Mouse (Mus musculus) MEL (cell line): ENCODE results near the gene Trim41. TPM values are rescaled to one million over a fixed set of nuclear protein-coding genes. Genes with fewer than 3 reads are reported as not detected.

Experiments used
- DNase-seq: peaks from one replicate; pipeline ENCODE4 v3.0.0; 2011; ENCODE audit warnings: low read depth, low spot score
- H3K27ac ChIP-seq: 2 replicates; pipeline ENCODE4 v1.5.1; 2012; ENCODE audit warnings: low read depth, mild to moderate bottlenecking, control low read depth, low read length, moderate library complexity; ENCODE audit not compliant: control insufficient read depth
- H3K27me3 ChIP-seq, 2 experiments: fragments of 150-350 bp in 1 of 2; sonication (generic) in 1 of 2; 2 replicates each; pipeline ENCODE4 v1.6.1; 2012; ENCODE audit warnings: low read length in 2 of 2, mild to moderate bottlenecking in 2 of 2, improper control_type of control experiment in 1 of 2, moderate library complexity in 1 of 2; ENCODE audit not compliant: insufficient read depth in 2 of 2, control insufficient read depth in 1 of 2
- H3K36me3 ChIP-seq, 2 experiments: 2 replicates each; pipeline ENCODE4 v1.6.1; 2012 to 2014; ENCODE audit warnings: low read length in 2 of 2, improper control_type of control experiment in 1 of 2, inconsistent platforms in 1 of 2, mild to moderate bottlenecking in 1 of 2; ENCODE audit not compliant: insufficient read depth in 2 of 2, control insufficient read depth in 1 of 2
- H3K4me1 ChIP-seq, 2 experiments: fragments of 150-350 bp in 1 of 2; sonication (generic) in 1 of 2; 2 replicates each; pipeline ENCODE4 v1.6.1; 2012; ENCODE audit warnings: low read length in 2 of 2, improper control_type of control experiment in 1 of 2, mild to moderate bottlenecking in 1 of 2; ENCODE audit not compliant: insufficient read depth in 2 of 2, control insufficient read depth in 1 of 2
- H3K4me3 ChIP-seq, 2 experiments: fragments of 150-350 bp in 1 of 2; sonication (generic) in 1 of 2; 2 replicates each; pipeline ENCODE4 v1.5.1; 2012; ENCODE audit warnings: low read depth in 2 of 2, low read length in 2 of 2, mild to moderate bottlenecking in 2 of 2, moderate library complexity in 2 of 2, control low read depth in 1 of 2, improper control_type of control experiment in 1 of 2; ENCODE audit not compliant: control insufficient read depth in 1 of 2, insufficient read depth in 1 of 2
- H3K79me2 ChIP-seq: 2 replicates; pipeline ENCODE4 v1.6.1; 2012; ENCODE audit warnings: mild to moderate bottlenecking, low read length, moderate library complexity; ENCODE audit not compliant: control insufficient read depth, poor library complexity, insufficient read depth
- H3K9ac ChIP-seq: 2 replicates; pipeline ENCODE4 v1.6.1; 2012; ENCODE audit warnings: low read depth, mild to moderate bottlenecking, control low read depth, low read length, moderate library complexity; ENCODE audit not compliant: control insufficient read depth, poor library complexity, severe bottlenecking
- H3K9me3 ChIP-seq: fragments of 150-350 bp; sonication (generic); replicated peaks from 2 replicates; pipeline ENCODE4 v1.6.1; 2012; ENCODE audit warnings: mild to moderate bottlenecking, low read length, improper control_type of control experiment, moderate library complexity; ENCODE audit not compliant: insufficient read depth
- BHLHE40 ChIP-seq: IDR thresholded peaks from 2 replicates; pipeline ENCODE4 v1.6.1; 2012; ENCODE audit warnings: low read depth, mild to moderate bottlenecking, inconsistent platforms, low read length, improper control_type of control experiment, borderline replicate concordance
- CHD1 ChIP-seq: IDR thresholded peaks from 2 replicates; pipeline ENCODE4 v1.6.1; 2012; ENCODE audit warnings: low read depth, mild to moderate bottlenecking, inconsistent platforms, low read length, improper control_type of control experiment
- CHD2 ChIP-seq: IDR thresholded peaks from 2 replicates; pipeline ENCODE4 v1.6.1; 2011; ENCODE audit warnings: low read length, improper control_type of control experiment
- CTCF ChIP-seq, 3 experiments: IDR thresholded peaks in 2 of 3; conservative IDR thresholded peaks in 1 of 3; 2 replicates each; pipeline ENCODE4 v1.5.1; 2011 to 2012; ENCODE audit warnings: low read length in 3 of 3, low read depth in 2 of 3, mild to moderate bottlenecking in 2 of 3, improper control_type of control experiment in 1 of 3, inconsistent platforms in 1 of 3, mixed read lengths in 1 of 3, moderate library complexity in 1 of 3; ENCODE audit not compliant: control insufficient read depth in 1 of 3, insufficient read depth in 1 of 3, poor library complexity in 1 of 3, severe bottlenecking in 1 of 3
- ELF1 ChIP-seq: IDR thresholded peaks from 2 replicates; pipeline ENCODE4 v1.6.1; 2014; ENCODE audit warnings: low read depth, mild to moderate bottlenecking, inconsistent platforms, low read length, improper control_type of control experiment, moderate library complexity
- EP300 ChIP-seq, 2 experiments: IDR thresholded peaks; 2 replicates each; pipeline ENCODE4 v1.6.1; 2011; ENCODE audit warnings: improper control_type of control experiment in 2 of 2, low read length in 2 of 2, low read depth in 1 of 2, mild to moderate bottlenecking in 1 of 2
- ETS1 ChIP-seq: IDR thresholded peaks from 2 replicates; pipeline ENCODE4 v1.6.1; 2012; ENCODE audit warnings: low read depth, mild to moderate bottlenecking, inconsistent platforms, low read length, improper control_type of control experiment, moderate library complexity
- GABPA ChIP-seq: IDR thresholded peaks from 2 replicates; pipeline ENCODE4 v1.6.1; 2012; ENCODE audit warnings: low read depth, mild to moderate bottlenecking, inconsistent platforms, low read length, improper control_type of control experiment, moderate library complexity
- GATA1 ChIP-seq: IDR thresholded peaks from 2 replicates; pipeline ENCODE4 v1.6.1; 2011; ENCODE audit warnings: low read depth, low read length, improper control_type of control experiment
- HCFC1 ChIP-seq: IDR thresholded peaks from 2 replicates; pipeline ENCODE4 v1.6.1; 2012; ENCODE audit warnings: low read depth, mild to moderate bottlenecking, inconsistent platforms, low read length, improper control_type of control experiment, moderate library complexity
- JUND ChIP-seq: IDR thresholded peaks from 2 replicates; pipeline ENCODE4 v1.6.1; 2011; ENCODE audit warnings: low read depth, mild to moderate bottlenecking, improper control_type of control experiment, low read length
- KAT2A ChIP-seq: conservative IDR thresholded peaks from 2 replicates; pipeline ENCODE4 v1.6.1; 2012; ENCODE audit warnings: low read depth, low read length, improper control_type of control experiment, inconsistent platforms
- MAFK ChIP-seq: IDR thresholded peaks from 2 replicates; pipeline ENCODE4 v1.6.1; 2011; ENCODE audit warnings: low read depth, mild to moderate bottlenecking, low read length, improper control_type of control experiment, borderline replicate concordance
- MAX ChIP-seq: IDR thresholded peaks from 2 replicates; pipeline ENCODE4 v1.6.1; 2011; ENCODE audit warnings: low read length, improper control_type of control experiment
- MAZ ChIP-seq: IDR thresholded peaks from 2 replicates; pipeline ENCODE4 v1.6.1; 2012; ENCODE audit warnings: low read depth, mild to moderate bottlenecking, inconsistent platforms, low read length, improper control_type of control experiment
- MXI1 ChIP-seq: IDR thresholded peaks from 2 replicates; pipeline ENCODE4 v1.6.1; 2011; ENCODE audit warnings: mild to moderate bottlenecking, low read depth, low read length, improper control_type of control experiment
- MYC ChIP-seq: IDR thresholded peaks from 2 replicates; pipeline ENCODE4 v1.6.1; 2011; ENCODE audit warnings: low read depth, mild to moderate bottlenecking, low read length, improper control_type of control experiment, moderate library complexity
- POLR2A ChIP-seq, 2 experiments: IDR thresholded peaks; 2 replicates each; pipeline ENCODE4 v1.6.1; 2011 to 2012; ENCODE audit warnings: low read length in 2 of 2, mild to moderate bottlenecking in 2 of 2, control low read depth in 1 of 2, improper control_type of control experiment in 1 of 2, low read depth in 1 of 2, moderate library complexity in 1 of 2; ENCODE audit not compliant: control insufficient read depth in 1 of 2, insufficient read depth in 1 of 2, poor library complexity in 1 of 2
- POLR2AphosphoS2 ChIP-seq: IDR thresholded peaks from 2 replicates; pipeline ENCODE4 v1.6.1; 2011; ENCODE audit warnings: low read length, improper control_type of control experiment
- POLR2AphosphoS5 ChIP-seq: IDR thresholded peaks from 2 replicates; pipeline ENCODE4 v1.6.1; 2012; ENCODE audit warnings: low read depth, borderline replicate concordance, mild to moderate bottlenecking, inconsistent platforms, low read length, moderate library complexity, mixed read lengths
- RAD21 ChIP-seq: IDR thresholded peaks from 2 replicates; pipeline ENCODE4 v1.6.1; 2011; ENCODE audit warnings: mild to moderate bottlenecking, low read depth, low read length, improper control_type of control experiment
- RCOR1 ChIP-seq: IDR thresholded peaks from 2 replicates; pipeline ENCODE4 v1.6.1; 2012; ENCODE audit warnings: low read depth, mild to moderate bottlenecking, inconsistent platforms, low read length, improper control_type of control experiment
- SIN3A ChIP-seq: IDR thresholded peaks from 2 replicates; pipeline ENCODE4 v1.6.1; 2012; ENCODE audit warnings: low read length, improper control_type of control experiment, inconsistent platforms
- SMC3 ChIP-seq: IDR thresholded peaks from 2 replicates; pipeline ENCODE4 v1.6.1; 2011; ENCODE audit warnings: low read depth, low read length, improper control_type of control experiment
- TAL1 ChIP-seq: IDR thresholded peaks from 2 replicates; pipeline ENCODE4 v1.6.1; 2012; ENCODE audit warnings: mild to moderate bottlenecking, inconsistent platforms, low read length, moderate library complexity, mixed read lengths
- TBP ChIP-seq: IDR thresholded peaks from 2 replicates; pipeline ENCODE4 v1.8.0; 2011; ENCODE audit warnings: low read depth, low read length, improper control_type of control experiment
- UBTF ChIP-seq: IDR thresholded peaks from 2 replicates; pipeline ENCODE4 v1.6.1; 2012; ENCODE audit warnings: low read depth, mild to moderate bottlenecking, inconsistent platforms, low read length, improper control_type of control experiment, moderate library complexity, borderline replicate concordance; ENCODE audit not compliant: insufficient read depth
- USF1 ChIP-seq: IDR thresholded peaks from 2 replicates; pipeline ENCODE4 v1.6.1; 2014; ENCODE audit warnings: low read depth, mild to moderate bottlenecking, inconsistent platforms, low read length, improper control_type of control experiment, moderate library complexity
- ZC3H11A ChIP-seq: IDR thresholded peaks from 2 replicates; pipeline ENCODE4 v1.6.1; 2012; ENCODE audit warnings: low read depth, mild to moderate bottlenecking, inconsistent platforms, low read length, improper control_type of control experiment
- ZKSCAN1 ChIP-seq: IDR thresholded peaks from 2 replicates; pipeline ENCODE4 v1.6.1; 2012; ENCODE audit warnings: low read depth, mild to moderate bottlenecking, inconsistent platforms, low read length, improper control_type of control experiment, moderate library complexity
- polyA plus RNA-seq, 2 experiments: library from polyadenylated mRNA; stranded (reverse) in 1 of 2; unstranded in 1 of 2; fragments of >175 nt in 1 of 2; fragments of >200 nt in 1 of 2; gene quantifications; 2 replicates each; pipeline versions ENCODE4 v1.2.1 to v1.2.4; 2012; ENCODE audit warnings: low replicate concordance in 2 of 2, low read depth in 1 of 2; ENCODE audit not compliant: insufficient read length in 2 of 2, insufficient read depth in 1 of 2, missing spikeins in 1 of 2
- total RNA-seq: library from RNA; depleted of rRNA; stranded (reverse); fragments of 300-350 nt; gene quantifications from 2 replicates; pipeline ENCODE4 v1.2.3, GENCODE M21; 2012

Gene Trim41
- total and polyA plus RNA-seq, 3 experiments: 37.0 to 76.3 (median 56.4) TPM

DNA sequence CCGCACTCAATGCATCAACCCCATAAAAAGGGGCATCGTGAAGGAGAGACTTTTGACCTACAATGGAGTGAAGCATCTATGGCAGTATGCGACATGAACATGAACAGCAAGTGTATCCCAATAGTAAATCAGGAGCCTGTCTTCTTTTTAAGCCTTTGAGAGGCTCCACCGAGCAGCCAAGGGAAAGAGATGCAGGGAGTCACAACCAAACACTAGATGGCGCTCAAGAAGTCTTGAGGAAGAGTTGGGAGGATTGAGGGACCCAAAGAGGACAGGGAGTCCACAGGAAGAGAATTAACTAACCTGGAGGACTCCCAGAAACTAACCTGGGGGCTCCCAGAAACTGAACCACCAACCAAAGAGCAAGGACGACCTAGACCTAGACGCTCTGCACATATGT is 37.7 kb downstream of the Trim41 start:
- H3K4me3 ChIP-seq: peak overlapping the region in 1 of 2 experiments; percentile 37; a peak in 2 of 4 replicates
- H3K9ac ChIP-seq: peak overlapping the region; percentile 42
- H3K4me1 ChIP-seq: peaks cover 3 to 20% of the 10 kb centered on the region in 2 experiments

DNA sequence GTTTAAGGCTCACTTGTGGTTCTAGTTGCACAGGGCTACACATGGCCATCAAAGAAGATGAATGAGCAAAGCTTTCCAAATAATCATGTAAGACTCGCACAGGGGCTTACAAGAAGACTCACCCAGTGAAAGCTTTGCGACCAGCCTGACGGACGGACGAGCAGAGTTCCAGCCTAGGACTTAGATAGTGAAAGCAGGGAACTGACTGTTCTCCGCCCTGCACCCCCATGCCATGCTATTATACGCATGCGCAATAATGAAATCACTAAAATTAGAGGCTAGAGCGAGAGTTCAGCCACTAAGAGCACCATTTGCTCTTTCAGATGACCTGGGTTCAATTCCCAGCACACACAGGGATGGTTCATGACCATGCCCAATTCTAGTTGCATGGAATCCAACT is 39.9 kb downstream of the Trim41 start:
- H3K4me3 ChIP-seq: peak overlapping the region; percentile 73 to 92
- H3K9me3 ChIP-seq: no peaks in the 10 kb centered on the region
- peak overlapping the region; percentile 71 for H3K27ac ChIP-seq
- DNase-seq: peak; percentile 93
- peaks cover 9 to 25% of the 10 kb centered on the region in 2 experiments for H3K4me1 ChIP-seq
- H3K27me3 ChIP-seq: no peaks in the 10 kb centered on the region
- H3K79me2 ChIP-seq: no peaks in the 10 kb centered on the region
- peaks cover 0 to 4% of the 10 kb centered on the region in 2 experiments; a peak in 2 of 4 replicates for H3K36me3 ChIP-seq
- H3K9ac ChIP-seq: peak overlapping the region; percentile 71
- TF ChIP-seq POLR2A (IDR thresholded peaks at IDR 0.05; ENCODE audit: control insufficient read depth in 1 of 2, insufficient read depth in 1 of 2, low read depth in 1 of 2, low read length in 2 of 2, poor library complexity in 1 of 2) (peak in 1 of 2 experiments; percentile 57; a peak in 2 of 4 replicates), SIN3A (no peak; the same call in 1 of the 2 replicates), GATA1 (no peak), BHLHE40 (no peak), MYC (no peak), JUND (no peak), RAD21 (no peak), MXI1 (no peak), MAX (no peak), ETS1 (no peak), POLR2AphosphoS2 (peak; percentile 30; the same call in 1 of the 2 replicates), MAFK (no peak), USF1 (no peak), MAZ (0 out of 2 replicates have a peak, but pooled peaks have one; percentile 58), CTCF (IDR thresholded peaks at IDR 0.05 in 2 of 3, conservative IDR thresholded peaks at IDR 0.05 in 1 of 3; ENCODE audit: control insufficient read depth in 1 of 3, insufficient read depth in 1 of 3, low read depth in 2 of 3, low read length in 3 of 3, poor library complexity in 1 of 3, severe bottlenecking in 1 of 3) (no peak), ZKSCAN1 (no peak), RCOR1 (0 out of 2 replicates have a peak, but pooled peaks have one; percentile 22), TAL1 (no peak), UBTF (no peak), SMC3 (no peak), CHD1 (no peak), CHD2 (no peak), ELF1 (no peak), EP300 (IDR thresholded peaks at IDR 0.05; ENCODE audit: low read depth in 1 of 2, low read length in 2 of 2) (no peak), HCFC1 (peak; percentile 47; the same call in 1 of the 2 replicates), POLR2AphosphoS5 (no peak), KAT2A (no peak), GABPA (no peak)

More for the DNA sequence above, 37.7 kb downstream of the Trim41 start:
- no peak overlapping the region for H3K27ac ChIP-seq
- H3K9me3 ChIP-seq: no peaks in the 10 kb centered on the region
- no peaks in the 10 kb centered on the region for H3K79me2 ChIP-seq
- TF ChIP-seq MYC: no peak
- TF ChIP-seq ELF1: no peak
- peak; percentile 85 for TF ChIP-seq SMC3
- TF ChIP-seq BHLHE40: 0 out of 2 replicates have a peak, but pooled peaks have one; percentile 12
- TF ChIP-seq SIN3A: peak; percentile 52; the same call in 1 of the 2 replicates
- peak; percentile 58 for TF ChIP-seq RAD21
- 0 out of 2 replicates have a peak, but pooled peaks have one; percentile 24 for TF ChIP-seq RCOR1
- peak; percentile 76 to 94 (median 77) for TF ChIP-seq CTCF (IDR thresholded peaks at IDR 0.05 in 2 of 3, conservative IDR thresholded peaks at IDR 0.05 in 1 of 3; ENCODE audit: control insufficient read depth in 1 of 3, insufficient read depth in 1 of 3, low read depth in 2 of 3, low read length in 3 of 3, poor library complexity in 1 of 3, severe bottlenecking in 1 of 3)
- TF ChIP-seq TBP: 0 out of 2 replicates have a peak, but pooled peaks have one; percentile 49
- no peak for TF ChIP-seq UBTF
- TF ChIP-seq ZC3H11A: peak; percentile 72
- TF ChIP-seq, all 39 proteins: peak for 8
- DNase-seq: peak; percentile 93
- H3K36me3 ChIP-seq: peaks cover 0 to 4% of the 10 kb centered on the region in 2 experiments; a peak in 2 of 4 replicates
- H3K27me3 ChIP-seq: no peaks in the 10 kb centered on the region
